Mouse (Mus musculus) retina, adult 2 months (tissue): ENCODE results near the gene Gm9774.

Experiments used
- DNase-seq: peaks from one replicate; pipeline ENCODE4 v3.0.0-alpha.2; 2012; ENCODE audit warnings: low read depth, low spot score

Gene Gm9774

GRCm38 (mm10) chr3:92429323-92429722 lies at the start of gene Gm9774:
TSS of gene Gm9774 (minus strand) at chr3:92429423.
- no peak for DNase-seq

- no peak for DNase-seq
Measured at GRCm38 (mm10) chr3:92470111-92470510, 40.9 kb upstream of the Gm9774 start.

- DNase-seq = no peak
Measured at GRCm38 (mm10) chr3:92467424-92467823, 38.2 kb upstream of the Gm9774 start.

- no peak for DNase-seq
Measured at GRCm38 (mm10) chr3:92466576-92466975, 37.4 kb upstream of the Gm9774 start.

- no peak for DNase-seq
Measured at GRCm38 (mm10) chr3:92458620-92459019, 29.4 kb upstream of the Gm9774 start, which contains the start of gene Sprr3. TSS of gene Sprr3 (minus strand) at chr3:92458720.

GRCm38 (mm10) chr3:92455151-92455550 lies 25.9 kb upstream of the Gm9774 start:
- no peak for DNase-seq

- no peak for DNase-seq
Measured at GRCm38 (mm10) chr3:92440177-92440576, 11.0 kb upstream of the Gm9774 start.

- no peak for DNase-seq
Measured at GRCm38 (mm10) chr3:92438689-92439088, 9.5 kb upstream of the Gm9774 start, which contains the start of gene Sprr1b. TSS of gene Sprr1b (minus strand) at chr3:92438789.

GRCm38 (mm10) chr3:92432282-92432681 lies 3.1 kb upstream of the Gm9774 start, which contains the start of gene Sprr2k:
TSS of gene Sprr2k (plus strand) at chr3:92432582.
- no peak for DNase-seq

GRCm38 (mm10) chr3:92417782-92418181 lies 11.4 kb downstream of the Gm9774 start, which contains the start of gene Sprr2j-ps:
TSS of gene Sprr2j-ps (plus strand) at chr3:92418082.
- no peak for DNase-seq

- DNase-seq = no peak
Measured at GRCm38 (mm10) chr3:92407691-92408090, 21.5 kb downstream of the Gm9774 start, which contains the start of gene Sprr2i. TSS of gene Sprr2i (plus strand) at chr3:92407991.

GRCm38 (mm10) chr3:92394301-92394700 lies 34.9 kb downstream of the Gm9774 start:
- no peak for DNase-seq

- DNase-seq = no peak
Measured at GRCm38 (mm10) chr3:92385385-92385784, 43.8 kb downstream of the Gm9774 start, which contains the start of gene Sprr2h. TSS of gene Sprr2h (plus strand) at chr3:92385685.
